Mouse (Mus musculus): ENCODE data around the gene 9530068E07Rik. TPM values are rescaled to one million over a fixed set of nuclear protein-coding genes. Genes with fewer than 3 reads are reported as not detected.
A peak's percentile ranks its signal among the peaks of the same experiment; 100 is the strongest.

The 9530068E07Rik gene
- polyA plus RNA-seq, 1 experiment from 2014 or later: 138 TPM

- H3K4me1 ChIP-seq (replicated peaks; ENCODE audit: control insufficient read depth, insufficient read depth, low read length): 0 out of 2 replicates have a peak, but pooled peaks cover 3% of the 10 kb centered on the region
- DNase-seq (ENCODE audit: low spot score) (no peak), ATAC-seq (ENCODE audit: low FRiP score) (no peak)
- 70% methylated on average over 1 of the region's 1 CpGs for WGBS
- H3K4me2 ChIP-seq (replicated peaks): no peak overlapping the region
- no peak overlapping the region for H3K4me3 ChIP-seq (replicated peaks; ENCODE audit: low read length)
- H3K9me3 ChIP-seq (ENCODE audit: control insufficient read depth, low read length): no peaks in the 10 kb centered on the region
- H3K9ac ChIP-seq: no peak overlapping the region
- no peaks in the 10 kb centered on the region for H3K27me3 ChIP-seq (ENCODE audit: control insufficient read depth, insufficient read depth, low read length)
- peaks cover 46% of the 10 kb centered on the region for H3K36me3 ChIP-seq (replicated peaks; ENCODE audit: control insufficient read depth, insufficient read depth)
- H3K27ac ChIP-seq: no peak overlapping the region
Measured at GRCm38 (mm10) chr11:52402566-52402965, 6.3 kb downstream of the 9530068E07Rik start.

GRCm38 (mm10) chr11:52404209-52404608, 8.0 kb downstream of the 9530068E07Rik start:
- DNase-seq (ENCODE audit: low spot score): no peak
- Histone ChIP-seq H3K27ac (no peak overlapping the region), H3K4me2 (replicated peaks) (no peak overlapping the region), H3K4me1 (replicated peaks; ENCODE audit: control insufficient read depth, insufficient read depth, low read length) (0 out of 2 replicates have a peak, but pooled peaks cover 3% of the 10 kb centered on the region), H3K4me3 (replicated peaks; ENCODE audit: low read length) (no peak overlapping the region), H3K9ac (no peak overlapping the region), H3K9me3 (ENCODE audit: control insufficient read depth, low read length) (no peaks in the 10 kb centered on the region), H3K36me3 (replicated peaks; ENCODE audit: control insufficient read depth, insufficient read depth) (peaks cover 63% of the 10 kb centered on the region), H3K27me3 (ENCODE audit: control insufficient read depth, insufficient read depth, low read length) (no peaks in the 10 kb centered on the region)
- ATAC-seq (ENCODE audit: low FRiP score): no peak
- 89% methylated on average over 5 of the region's 5 CpGs for WGBS

GRCm38 (mm10) chr11:52405196-52405688, 9.0 kb downstream of the 9530068E07Rik start:
- H3K36me3 ChIP-seq (replicated peaks; ENCODE audit: control insufficient read depth, insufficient read depth): peaks cover 69% of the 10 kb centered on the region
- no peak overlapping the region for H3K4me2 ChIP-seq (replicated peaks)
- 0 out of 2 replicates have a peak, but pooled peaks cover 3% of the 10 kb centered on the region for H3K4me1 ChIP-seq (replicated peaks; ENCODE audit: control insufficient read depth, insufficient read depth, low read length)
- H3K9ac ChIP-seq: no peak overlapping the region
- H3K27me3 ChIP-seq (ENCODE audit: control insufficient read depth, insufficient read depth, low read length): no peaks in the 10 kb centered on the region
- 75% methylated on average over 9 of the region's 9 CpGs for WGBS
- H3K9me3 ChIP-seq (ENCODE audit: control insufficient read depth, low read length): no peaks in the 10 kb centered on the region
- ATAC-seq (ENCODE audit: low FRiP score) (no peak), DNase-seq (ENCODE audit: low spot score) (no peak)
- H3K27ac ChIP-seq: no peak overlapping the region
- no peak overlapping the region for H3K4me3 ChIP-seq (replicated peaks; ENCODE audit: low read length)

GRCm38 (mm10) chr11:52409316-52409715, 13.1 kb downstream of the 9530068E07Rik start:
- Histone ChIP-seq H3K4me2 (replicated peaks) (no peak overlapping the region), H3K4me3 (replicated peaks; ENCODE audit: low read length) (no peak overlapping the region), H3K36me3 (replicated peaks; ENCODE audit: control insufficient read depth, insufficient read depth) (peaks cover 54% of the 10 kb centered on the region), H3K9ac (no peak overlapping the region), H3K9me3 (ENCODE audit: control insufficient read depth, low read length) (no peaks in the 10 kb centered on the region), H3K27me3 (ENCODE audit: control insufficient read depth, insufficient read depth, low read length) (no peaks in the 10 kb centered on the region), H3K4me1 (replicated peaks; ENCODE audit: control insufficient read depth, insufficient read depth, low read length) (no peaks in the 10 kb centered on the region), H3K27ac (no peak overlapping the region)
- no peak for DNase-seq (ENCODE audit: low spot score)
- WGBS: 79% methylated on average over 5 of the region's 5 CpGs
- ATAC-seq (ENCODE audit: low FRiP score): no peak

GRCm38 (mm10) chr11:52418358-52418757, 22.1 kb downstream of the 9530068E07Rik start:
- no peak for DNase-seq (ENCODE audit: low spot score)
- no peaks in the 10 kb centered on the region for H3K4me1 ChIP-seq (replicated peaks; ENCODE audit: control insufficient read depth, insufficient read depth, low read length)
- H3K4me3 ChIP-seq (replicated peaks; ENCODE audit: low read length): no peak overlapping the region
- ATAC-seq (ENCODE audit: low FRiP score): no peak
- no peaks in the 10 kb centered on the region for H3K36me3 ChIP-seq (replicated peaks; ENCODE audit: control insufficient read depth, insufficient read depth)
- no peaks in the 10 kb centered on the region for H3K9me3 ChIP-seq (ENCODE audit: control insufficient read depth, low read length)
- H3K9ac ChIP-seq: no peak overlapping the region
- no peak overlapping the region for H3K4me2 ChIP-seq (replicated peaks)
- H3K27ac ChIP-seq: no peak overlapping the region
- 82% methylated on average over 5 of the region's 5 CpGs for WGBS
- H3K27me3 ChIP-seq (ENCODE audit: control insufficient read depth, insufficient read depth, low read length): no peaks in the 10 kb centered on the region

GRCm38 (mm10) chr11:52419246-52419645, 23.0 kb downstream of the 9530068E07Rik start:
- Histone ChIP-seq H3K4me2 (replicated peaks) (no peak overlapping the region), H3K4me3 (replicated peaks; ENCODE audit: low read length) (no peak overlapping the region), H3K9ac (no peak overlapping the region), H3K9me3 (ENCODE audit: control insufficient read depth, low read length) (no peaks in the 10 kb centered on the region), H3K27me3 (ENCODE audit: control insufficient read depth, insufficient read depth, low read length) (no peaks in the 10 kb centered on the region), H3K4me1 (replicated peaks; ENCODE audit: control insufficient read depth, insufficient read depth, low read length) (no peaks in the 10 kb centered on the region), H3K36me3 (replicated peaks; ENCODE audit: control insufficient read depth, insufficient read depth) (no peaks in the 10 kb centered on the region), H3K27ac (no peak overlapping the region)
- 58% methylated on average over 5 of the region's 5 CpGs for WGBS
- ATAC-seq (ENCODE audit: low FRiP score) (no peak), DNase-seq (ENCODE audit: low spot score) (no peak)

- no peaks in the 10 kb centered on the region for H3K9me3 ChIP-seq (ENCODE audit: control insufficient read depth, low read length)
- DNase-seq (ENCODE audit: low spot score): no peak
- H3K4me1 ChIP-seq (replicated peaks; ENCODE audit: control insufficient read depth, insufficient read depth, low read length): no peaks in the 10 kb centered on the region
- H3K9ac ChIP-seq: no peak overlapping the region
- H3K4me3 ChIP-seq (replicated peaks; ENCODE audit: low read length): no peak overlapping the region
- ATAC-seq (ENCODE audit: low FRiP score): no peak
- H3K36me3 ChIP-seq (replicated peaks; ENCODE audit: control insufficient read depth, insufficient read depth): no peaks in the 10 kb centered on the region
- no peak overlapping the region for H3K27ac ChIP-seq
- 84% methylated on average over 7 of the region's 7 CpGs for WGBS
- no peaks in the 10 kb centered on the region for H3K27me3 ChIP-seq (ENCODE audit: control insufficient read depth, insufficient read depth, low read length)
- no peak overlapping the region for H3K4me2 ChIP-seq (replicated peaks)
Measured at GRCm38 (mm10) chr11:52419861-52420260, 23.6 kb downstream of the 9530068E07Rik start.

GRCm38 (mm10) chr11:52420296-52421052, 24.2 kb downstream of the 9530068E07Rik start:
- H3K9me3 ChIP-seq (ENCODE audit: control insufficient read depth, low read length): no peaks in the 10 kb centered on the region
- H3K9ac ChIP-seq: no peak overlapping the region
- no peak for ATAC-seq (ENCODE audit: low FRiP score)
- H3K27ac ChIP-seq: no peak overlapping the region
- H3K4me2 ChIP-seq (replicated peaks): no peak overlapping the region
- no peak overlapping the region for H3K4me3 ChIP-seq (replicated peaks; ENCODE audit: low read length)
- 73% methylated on average over 12 of the region's 12 CpGs for WGBS
- no peak for DNase-seq (ENCODE audit: low spot score)
- H3K4me1 ChIP-seq (replicated peaks; ENCODE audit: control insufficient read depth, insufficient read depth, low read length): no peaks in the 10 kb centered on the region
- no peaks in the 10 kb centered on the region for H3K27me3 ChIP-seq (ENCODE audit: control insufficient read depth, insufficient read depth, low read length)
- no peaks in the 10 kb centered on the region for H3K36me3 ChIP-seq (replicated peaks; ENCODE audit: control insufficient read depth, insufficient read depth)

- ATAC-seq (ENCODE audit: low FRiP score): no peak; the same call in 1 of the 2 replicates
Measured at GRCm38 (mm10) chr11:52421053-52421778, 25.0 kb downstream of the 9530068E07Rik start.

More at GRCm38 (mm10) chr11:52421053-52421778, 25.0 kb downstream of the 9530068E07Rik start:
- Histone ChIP-seq H3K27me3 (ENCODE audit: control insufficient read depth, insufficient read depth, low read length) (no peaks in the 10 kb centered on the region), H3K36me3 (replicated peaks; ENCODE audit: control insufficient read depth, insufficient read depth) (no peaks in the 10 kb centered on the region), H3K9ac (no peak overlapping the region), H3K27ac (no peak overlapping the region), H3K4me1 (replicated peaks; ENCODE audit: control insufficient read depth, insufficient read depth, low read length) (no peaks in the 10 kb centered on the region), H3K9me3 (ENCODE audit: control insufficient read depth, low read length) (no peaks in the 10 kb centered on the region), H3K4me3 (replicated peaks; ENCODE audit: low read length) (no peak overlapping the region), H3K4me2 (replicated peaks) (no peak overlapping the region)
- DNase-seq (ENCODE audit: low spot score): peak; percentile 92
- WGBS: 35% methylated on average over 12 of the region's 12 CpGs
